Mouse (Mus musculus) brain, embryonic 14.5 days (tissue): ENCODE data around the gene Cntnap1.

Experiments
- CTCF ChIP-seq: fragments of 200-500 bp; IDR thresholded peaks from 2 replicates; pipeline ENCODE4 v1.5.1; 2012; ENCODE audit warnings: inconsistent platforms, mild to moderate bottlenecking, moderate library complexity, borderline replicate concordance; ENCODE audit not compliant: insufficient read depth, insufficient read length; ENCODE audit errors: extremely low read depth
- POLR2A ChIP-seq: fragments of 200-500 bp; IDR thresholded peaks from 2 replicates; pipeline ENCODE4 v1.6.1; 2012; ENCODE audit warnings: mild to moderate bottlenecking, inconsistent platforms, borderline replicate concordance; ENCODE audit not compliant: poor library complexity, insufficient read depth, insufficient read length, severe bottlenecking; ENCODE audit errors: extremely low read depth

- TF ChIP-seq CTCF (no peak), POLR2A (no peak)
Measured at GRCm38 (mm10) chr11:101164351-101164665, 6.0 kb upstream of the Cntnap1 start.
